Mouse (Mus musculus): Measurements from ENCODE around the gene Rasgrf2. TPM values are rescaled to one million over a fixed set of nuclear protein-coding genes. Genes with fewer than 3 reads are reported as not detected.
"Not testable (repeated sequence)": the region's sequence is repeated elsewhere in the genome, so short reads cannot be mapped to it uniquely, and the experiment has no call there.

Gene Rasgrf2
- polyA plus RNA-seq (2012; ENCODE audit: insufficient read depth, insufficient read length, missing spikeins) = 0.51 and 0.72 TPM in 2 replicates

- Histone ChIP-seq H3K4me3 (ENCODE audit: insufficient read depth, low read length) (peak within 1 kb of the TSS; percentile 6; the same call in 1 of the 2 replicates), H3K27ac (ENCODE audit: insufficient read depth, low read depth, low read length) (no peak within 1 kb of the TSS), H3K4me1 (ENCODE audit: control insufficient read depth, insufficient read depth, low read length) (no peaks in the 10 kb centered on the region)
- TF ChIP-seq POLR2A (IDR thresholded peaks at IDR 0.05; ENCODE audit: borderline replicate concordance, low read depth, low read length) = no peak
- no peak for TF ChIP-seq CTCF (IDR thresholded peaks at IDR 0.05; ENCODE audit: low read depth, low read length)
Measured at GRCm38 (mm10) chr13:92131384-92132150, at the start of gene Rasgrf2. Gene Rasgrf2 (minus strand): TSS chr13:92131656.

GRCm38 (mm10) chr13:92172686-92173085 lies 41.2 kb upstream of the Rasgrf2 start:
- not testable (repeated sequence) for H3K4me1 ChIP-seq (ENCODE audit: control insufficient read depth, insufficient read depth, low read length); H3K4me3 ChIP-seq (ENCODE audit: insufficient read depth, low read length); H3K27ac ChIP-seq (ENCODE audit: insufficient read depth, low read depth, low read length)

- Histone ChIP-seq H3K4me3 (ENCODE audit: insufficient read depth, low read length) (no peak overlapping the region), H3K4me1 (ENCODE audit: control insufficient read depth, insufficient read depth, low read length) (no peaks in the 10 kb centered on the region), H3K27ac (ENCODE audit: insufficient read depth, low read depth, low read length) (no peak overlapping the region)
- no peak for TF ChIP-seq POLR2A (IDR thresholded peaks at IDR 0.05; ENCODE audit: borderline replicate concordance, low read depth, low read length)
- TF ChIP-seq CTCF (IDR thresholded peaks at IDR 0.05; ENCODE audit: low read depth, low read length) = no peak
Measured at GRCm38 (mm10) chr13:92150551-92150950, 19.1 kb upstream of the Rasgrf2 start.

GRCm38 (mm10) chr13:92148858-92149257 lies 17.4 kb upstream of the Rasgrf2 start:
- Histone ChIP-seq H3K4me3 (ENCODE audit: insufficient read depth, low read length) (no peak overlapping the region), H3K27ac (ENCODE audit: insufficient read depth, low read depth, low read length) (no peak overlapping the region), H3K4me1 (ENCODE audit: control insufficient read depth, insufficient read depth, low read length) (no peaks in the 10 kb centered on the region)
- TF ChIP-seq POLR2A (IDR thresholded peaks at IDR 0.05; ENCODE audit: borderline replicate concordance, low read depth, low read length) = no peak
- no peak for TF ChIP-seq CTCF (IDR thresholded peaks at IDR 0.05; ENCODE audit: low read depth, low read length)

GRCm38 (mm10) chr13:92134792-92135191 lies 3.3 kb upstream of the Rasgrf2 start:
- Histone ChIP-seq H3K27ac (ENCODE audit: insufficient read depth, low read depth, low read length) (no peak overlapping the region), H3K4me3 (ENCODE audit: insufficient read depth, low read length) (no peak overlapping the region), H3K4me1 (ENCODE audit: control insufficient read depth, insufficient read depth, low read length) (no peaks in the 10 kb centered on the region)
- TF ChIP-seq CTCF (IDR thresholded peaks at IDR 0.05; ENCODE audit: low read depth, low read length) = no peak
- no peak for TF ChIP-seq POLR2A (IDR thresholded peaks at IDR 0.05; ENCODE audit: borderline replicate concordance, low read depth, low read length)

- no peak overlapping the region for H3K27ac ChIP-seq (ENCODE audit: insufficient read depth, low read depth, low read length)
- H3K4me1 ChIP-seq (ENCODE audit: control insufficient read depth, insufficient read depth, low read length) = no peaks in the 10 kb centered on the region
- TF ChIP-seq POLR2A (IDR thresholded peaks at IDR 0.05; ENCODE audit: borderline replicate concordance, low read depth, low read length) (no peak), CTCF (IDR thresholded peaks at IDR 0.05; ENCODE audit: low read depth, low read length) (no peak)
- H3K4me3 ChIP-seq (ENCODE audit: insufficient read depth, low read length) = no peak overlapping the region
Measured at GRCm38 (mm10) chr13:92132599-92132998, 1.1 kb upstream of the Rasgrf2 start.

- Histone ChIP-seq H3K4me3 (ENCODE audit: insufficient read depth, low read length) (no peak overlapping the region), H3K27ac (ENCODE audit: insufficient read depth, low read depth, low read length) (no peak overlapping the region), H3K4me1 (ENCODE audit: control insufficient read depth, insufficient read depth, low read length) (no peaks in the 10 kb centered on the region)
- TF ChIP-seq CTCF (IDR thresholded peaks at IDR 0.05; ENCODE audit: low read depth, low read length) (no peak), POLR2A (IDR thresholded peaks at IDR 0.05; ENCODE audit: borderline replicate concordance, low read depth, low read length) (no peak)
Measured at GRCm38 (mm10) chr13:92130994-92131383, 467 bp downstream of the Rasgrf2 start.

- no peak for TF ChIP-seq POLR2A (IDR thresholded peaks at IDR 0.05; ENCODE audit: borderline replicate concordance, low read depth, low read length)
- no peaks in the 10 kb centered on the region for H3K4me1 ChIP-seq (ENCODE audit: control insufficient read depth, insufficient read depth, low read length)
- H3K27ac ChIP-seq (ENCODE audit: insufficient read depth, low read depth, low read length) = no peak overlapping the region
- H3K4me3 ChIP-seq (ENCODE audit: insufficient read depth, low read length) = no peak overlapping the region
Measured at GRCm38 (mm10) chr13:92129877-92130276, 1.6 kb downstream of the Rasgrf2 start.

- Histone ChIP-seq H3K4me3 (ENCODE audit: insufficient read depth, low read length) (no peak overlapping the region), H3K27ac (ENCODE audit: insufficient read depth, low read depth, low read length) (no peak overlapping the region), H3K4me1 (ENCODE audit: control insufficient read depth, insufficient read depth, low read length) (no peaks in the 10 kb centered on the region)
- TF ChIP-seq CTCF (IDR thresholded peaks at IDR 0.05; ENCODE audit: low read depth, low read length) (no peak), POLR2A (IDR thresholded peaks at IDR 0.05; ENCODE audit: borderline replicate concordance, low read depth, low read length) (no peak)
Measured at GRCm38 (mm10) chr13:92125902-92126301, 5.6 kb downstream of the Rasgrf2 start.

- no peak overlapping the region for H3K4me3 ChIP-seq (ENCODE audit: insufficient read depth, low read length)
- TF ChIP-seq CTCF (IDR thresholded peaks at IDR 0.05; ENCODE audit: low read depth, low read length) = no peak
- no peak for TF ChIP-seq POLR2A (IDR thresholded peaks at IDR 0.05; ENCODE audit: borderline replicate concordance, low read depth, low read length)
- no peaks in the 10 kb centered on the region for H3K4me1 ChIP-seq (ENCODE audit: control insufficient read depth, insufficient read depth, low read length)
- no peak overlapping the region for H3K27ac ChIP-seq (ENCODE audit: insufficient read depth, low read depth, low read length)
Measured at GRCm38 (mm10) chr13:92119623-92120022, 11.8 kb downstream of the Rasgrf2 start.
